Mouse (Mus musculus) kidney, adult 2 months (tissue): ENCODE results near the gene Rai14. TPM values are rescaled to one million over a fixed set of nuclear protein-coding genes. Genes with fewer than 3 reads are reported as not detected.
A peak's percentile ranks its signal among the peaks of the same experiment; 100 is the strongest.

Source experiments
- DNase-seq: peaks from one replicate; pipeline ENCODE4 v3.0.0; 2021
- H3K27ac ChIP-seq: fragments of 200-500 bp; 2 replicates; pipeline ENCODE4 v1.5.1; 2012; ENCODE audit warnings: low read depth, low read length, control low read depth, inconsistent platforms; ENCODE audit not compliant: insufficient read depth
- H3K27me3 ChIP-seq: fragments of 200-500 bp; replicated peaks from 2 replicates; pipeline ENCODE4 v1.6.1; 2012; ENCODE audit warnings: mild to moderate bottlenecking, moderate library complexity, low read length, inconsistent platforms; ENCODE audit not compliant: control insufficient read depth, insufficient read depth
- H3K36me3 ChIP-seq: fragments of 200-500 bp; 2 replicates; pipeline ENCODE4 v1.6.1; 2012; ENCODE audit warnings: mild to moderate bottlenecking, moderate library complexity, low read length, inconsistent platforms; ENCODE audit not compliant: control insufficient read depth, insufficient read depth
- H3K4me1 ChIP-seq: fragments of 200-500 bp; 2 replicates; pipeline ENCODE4 v1.6.1; 2011; ENCODE audit warnings: low read length; ENCODE audit not compliant: control insufficient read depth, insufficient read depth
- H3K4me3 ChIP-seq: fragments of 200-500 bp; 2 replicates; pipeline ENCODE4 v1.5.1; 2011; ENCODE audit warnings: mild to moderate bottlenecking, low read depth, low read length, control low read depth; ENCODE audit not compliant: insufficient read depth
- CTCF ChIP-seq: fragments of 200-500 bp; conservative IDR thresholded peaks from 2 replicates; pipeline ENCODE4 v1.5.1; 2011; ENCODE audit warnings: low read depth, mild to moderate bottlenecking, control low read depth, low read length, moderate library complexity, mixed read lengths; ENCODE audit not compliant: insufficient read depth, insufficient read length
- POLR2A ChIP-seq: fragments of 200-500 bp; IDR thresholded peaks from one replicate; pipeline ENCODE4 v1.6.1; 2011; ENCODE audit warnings: low read depth, low read length, control low read depth
- WGBS: fragments of 180-500 bp; shearing (Covaris S2); methylation state at CpG from one replicate; pipeline ENCODE4 v1.1.7; 2018; 5-methylcytosine and 5-hydroxymethylcytosine counted together
- polyA plus RNA-seq: library from polyadenylated mRNA; depleted of rRNA; stranded (reverse); fragments of >200 nt; gene quantifications from 2 replicates; pipeline ENCODE4 v1.2.3, GENCODE M21; 2012

Gene Rai14
- polyA plus RNA-seq, 1 experiment, result 8.9 TPM

- H3K27ac ChIP-seq, result no peak overlapping the region
Measured at GRCm38 (mm10) chr15:10631541-10631940, 82.9 kb downstream of the Rai14 start.

DNA sequence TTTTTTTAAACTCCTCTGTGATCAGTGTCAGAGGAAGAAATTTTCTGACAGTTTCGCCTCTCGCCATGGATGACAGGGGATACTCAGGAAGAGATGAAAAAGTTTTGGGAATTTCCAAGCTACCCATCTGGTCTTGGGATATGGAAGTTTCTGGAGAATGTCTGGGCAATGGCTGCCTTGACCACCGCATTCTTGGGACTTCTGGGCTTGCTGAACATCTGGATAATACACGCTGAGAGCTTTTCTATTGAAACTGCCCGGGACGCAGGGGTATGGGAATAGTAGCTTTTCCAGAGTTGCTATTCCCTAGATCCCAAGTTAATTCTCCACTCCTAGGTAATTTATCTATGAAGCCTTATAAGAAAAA lies 85.5 kb downstream of the Rai14 start:
- no peak for DNase-seq
- peaks cover 9% of the 10 kb centered on the region for H3K4me1 ChIP-seq
- TF ChIP-seq CTCF, result no peak
- H3K4me3 ChIP-seq, result no peak overlapping the region
- WGBS, result 92% methylated on average over 6 of the region's 6 CpGs
- no peaks in the 10 kb centered on the region for H3K27me3 ChIP-seq
- H3K27ac ChIP-seq, result no peak overlapping the region
- no peaks in the 10 kb centered on the region; the same call in 1 of the 2 replicates for H3K36me3 ChIP-seq

More at GRCm38 (mm10) chr15:10631541-10631940, 82.9 kb downstream of the Rai14 start:
- no peak overlapping the region for H3K4me3 ChIP-seq
- peaks cover 15% of the 10 kb centered on the region for H3K4me1 ChIP-seq
- no peaks in the 10 kb centered on the region for H3K27me3 ChIP-seq
- H3K36me3 ChIP-seq, result no peaks in the 10 kb centered on the region; the same call in 1 of the 2 replicates
- WGBS, result 97% methylated on average over 5 of the region's 5 CpGs
- no peak for DNase-seq
- TF ChIP-seq CTCF, result no peak
- TF ChIP-seq POLR2A, result no peak

- H3K27ac ChIP-seq, result no peak overlapping the region
Measured at GRCm38 (mm10) chr15:10628131-10628979, 86.1 kb downstream of the Rai14 start.

DNA sequence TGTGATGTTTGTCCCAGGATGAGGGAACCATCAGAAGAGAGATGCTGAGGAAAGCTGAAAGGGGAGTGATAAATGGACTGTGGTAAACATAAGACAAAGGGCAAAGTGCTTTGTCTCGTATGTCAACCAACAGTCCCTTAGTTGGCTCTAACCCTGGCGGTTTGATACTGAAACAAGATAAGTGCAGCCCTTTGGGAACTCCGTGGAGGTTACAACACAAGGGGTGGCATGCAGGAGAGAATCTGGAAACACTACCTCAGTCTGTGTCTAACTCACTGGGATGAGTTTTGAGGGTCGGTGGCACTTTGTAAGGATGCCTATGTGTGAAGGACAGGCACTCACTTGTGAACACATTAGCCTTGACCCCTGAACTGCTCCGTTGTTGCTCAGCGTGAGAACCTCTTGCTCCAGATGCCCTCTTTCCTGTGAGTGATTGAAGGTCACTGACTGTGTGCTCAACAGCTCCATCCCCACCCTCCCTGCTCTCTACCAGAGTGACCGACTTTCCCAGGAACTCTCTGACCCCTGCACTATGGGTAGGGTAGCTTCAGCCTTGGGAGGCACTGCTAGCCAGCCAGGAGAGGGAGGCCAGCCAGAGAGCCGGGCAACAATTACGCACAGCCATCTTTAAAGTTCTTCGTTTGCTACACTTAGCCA lies 90.7 kb downstream of the Rai14 start:
- no peaks in the 10 kb centered on the region for H3K27me3 ChIP-seq
- WGBS, result 23% methylated on average over 10 of the region's 10 CpGs
- DNase-seq, result peak; percentile 54
- H3K36me3 ChIP-seq, result no peaks in the 10 kb centered on the region
- no peaks in the 10 kb centered on the region; the same call in 1 of the 2 replicates for H3K4me1 ChIP-seq
- no peak overlapping the region for H3K4me3 ChIP-seq
- no peak overlapping the region for H3K27ac ChIP-seq
- TF ChIP-seq CTCF (no peak; the same call in 1 of the 2 replicates), POLR2A (no peak)

More at GRCm38 (mm10) chr15:10628131-10628979, 86.1 kb downstream of the Rai14 start:
- Histone ChIP-seq H3K4me3 (no peak overlapping the region), H3K36me3 (no peaks in the 10 kb centered on the region; the same call in 1 of the 2 replicates), H3K27me3 (no peaks in the 10 kb centered on the region), H3K4me1 (peaks cover 4% of the 10 kb centered on the region; the same call in 1 of the 2 replicates)
- 85% methylated on average over 16 of the region's 16 CpGs for WGBS
- DNase-seq, result no peak
- TF ChIP-seq POLR2A (no peak), CTCF (no peak)

- Histone ChIP-seq H3K4me3 (no peak overlapping the region), H3K36me3 (no peaks in the 10 kb centered on the region), H3K27me3 (no peaks in the 10 kb centered on the region), H3K4me1 (no peaks in the 10 kb centered on the region; the same call in 1 of the 2 replicates), H3K27ac (no peak overlapping the region)
- no peak for DNase-seq
- 88% methylated on average over 8 of the region's 8 CpGs for WGBS
- TF ChIP-seq CTCF, result no peak
- no peak for TF ChIP-seq POLR2A
Measured at GRCm38 (mm10) chr15:10621194-10621593, 93.2 kb downstream of the Rai14 start.

DNA sequence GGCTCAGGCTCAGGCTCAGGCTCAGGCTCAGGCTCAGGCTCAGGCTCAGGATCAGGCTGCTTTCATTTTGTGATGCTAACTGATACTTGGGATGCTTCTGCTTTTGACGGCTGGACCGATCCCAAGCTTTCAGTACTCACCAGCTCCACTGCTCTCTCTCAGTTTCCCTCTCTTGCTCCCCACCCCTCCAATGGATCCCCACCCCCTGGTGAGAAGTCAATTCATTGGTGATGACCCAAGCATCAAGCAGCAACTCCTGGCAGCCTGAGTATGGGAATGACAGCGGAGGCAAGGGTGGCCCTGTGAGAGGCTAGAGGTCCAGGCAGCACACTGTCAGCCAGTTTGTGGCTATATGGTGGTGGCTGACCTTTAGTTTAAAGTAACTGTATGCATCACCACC lies 94.7 kb downstream of the Rai14 start:
- H3K4me3 ChIP-seq, result no peak overlapping the region
- DNase-seq, result no peak
- H3K36me3 ChIP-seq, result no peaks in the 10 kb centered on the region
- H3K4me1 ChIP-seq, result no peaks in the 10 kb centered on the region; the same call in 1 of the 2 replicates
- 99% methylated on average over 3 of the region's 3 CpGs for WGBS
- no peak overlapping the region for H3K27ac ChIP-seq
- TF ChIP-seq POLR2A (no peak), CTCF (no peak)
- H3K27me3 ChIP-seq, result no peaks in the 10 kb centered on the region

- Histone ChIP-seq H3K36me3 (no peaks in the 10 kb centered on the region), H3K27ac (no peak overlapping the region), H3K4me3 (no peak overlapping the region), H3K4me1 (no peaks in the 10 kb centered on the region), H3K27me3 (no peaks in the 10 kb centered on the region)
- no peak for DNase-seq
- WGBS, result 85% methylated on average over 2 of the region's 2 CpGs
- TF ChIP-seq CTCF (0 out of 2 replicates have a peak, but pooled peaks have one; percentile 2), POLR2A (no peak)
Measured at GRCm38 (mm10) chr15:10618276-10618675, 96.1 kb downstream of the Rai14 start.
